Mouse (Mus musculus) G1E (cell line): ENCODE measurements around the gene Zfp266.

Source experiments
- CTCF ChIP-seq: IDR thresholded peaks from 2 replicates; pipeline ENCODE4 v1.5.1; 2012; ENCODE audit warnings: low read depth, low read length, inconsistent platforms, mixed read lengths
- GATA1 ChIP-seq: IDR thresholded peaks from 2 replicates; pipeline ENCODE4 v1.6.1; 2012; ENCODE audit warnings: borderline replicate concordance, low read length, inconsistent platforms, mixed read lengths
- POLR2AphosphoS5 ChIP-seq: IDR thresholded peaks from 2 replicates; pipeline ENCODE4 v1.6.1; 2012; ENCODE audit warnings: low read depth, low read length, inconsistent platforms; ENCODE audit not compliant: insufficient replicate concordance

DNA sequence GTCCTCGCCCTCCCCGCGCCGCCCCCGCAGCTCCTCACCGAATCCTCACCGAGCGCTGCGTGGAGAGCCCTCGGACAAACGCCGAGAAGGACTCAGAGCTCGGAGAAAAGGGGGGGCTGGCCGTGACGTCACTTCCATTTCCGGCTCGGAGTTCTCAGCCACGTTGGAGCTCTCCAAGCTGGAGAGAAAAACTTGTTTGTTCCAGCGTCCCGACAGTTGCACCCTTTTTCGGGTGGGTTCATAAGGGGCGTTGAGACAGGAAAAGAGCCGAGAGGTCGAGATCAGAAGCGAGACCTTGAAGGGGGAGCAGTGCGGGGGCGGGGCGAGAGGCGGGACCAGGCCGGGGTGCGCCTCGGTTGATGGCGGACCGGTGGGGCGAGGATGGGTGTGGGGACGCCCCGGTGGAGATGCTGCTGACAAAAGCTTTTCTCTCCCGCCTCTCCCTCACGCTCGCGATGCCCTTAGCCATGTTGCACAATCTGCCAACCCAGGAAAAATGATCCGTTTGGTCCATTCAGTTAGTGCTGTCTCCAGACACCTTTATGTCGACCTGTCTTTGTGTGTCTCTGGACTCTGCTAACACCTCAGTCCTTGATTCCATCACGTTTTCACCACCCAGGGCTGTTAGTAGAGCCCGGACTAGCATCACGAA lies at the start of gene Zfp266:
- TF ChIP-seq GATA1 (no peak), CTCF (no peak), POLR2AphosphoS5 (no peak)
